Mouse (Mus musculus) megakaryocyte, embryonic 14.5 days (primary cell): ENCODE results near the gene Nme2.

ENCODE experiments used
- FLI1 ChIP-seq: IDR thresholded peaks from 2 replicates; pipeline ENCODE4 v1.6.1; 2012; ENCODE audit warnings: low read length, inconsistent platforms, mixed read lengths
- GATA1 ChIP-seq: IDR thresholded peaks from 3 replicates; pipeline ENCODE4 v1.6.1; 2012; ENCODE audit warnings: mixed read lengths, low read length, inconsistent platforms, borderline replicate concordance

DNA sequence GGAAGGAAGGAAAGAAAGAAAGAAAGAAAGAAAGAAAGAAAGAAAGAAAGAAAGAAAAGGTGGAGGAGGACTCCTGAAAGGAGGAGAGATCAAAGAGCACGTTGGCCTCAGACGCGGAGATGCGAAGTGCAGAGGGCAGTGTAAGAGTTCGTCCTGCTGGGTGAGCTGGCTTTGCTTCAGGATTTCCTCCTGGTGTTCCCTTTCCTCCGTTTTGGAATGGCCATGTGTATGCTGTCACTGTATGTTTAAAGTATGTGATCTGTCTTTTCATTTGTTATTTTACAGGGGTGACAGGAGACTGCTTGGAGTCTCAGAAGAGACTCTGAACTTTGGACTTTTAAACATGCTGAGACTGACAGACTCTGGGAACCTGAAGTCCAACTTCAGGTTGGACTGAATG lies 5.4 kb upstream of the Nme2 start:
- TF ChIP-seq FLI1 (no peak), GATA1 (no peak)
